Mouse (Mus musculus): Measurements from ENCODE around the gene Cdc26.

The Cdc26 gene

GRCm38 (mm10) chr4:62398956-62399355, 9.5 kb downstream of the Cdc26 start:
- no peak for DNase-seq (ENCODE audit: low read depth, low spot score)

- DNase-seq (ENCODE audit: low read depth, low spot score) = no peak
Measured at GRCm38 (mm10) chr4:62397616-62398365, 10.7 kb downstream of the Cdc26 start.

- no peak for DNase-seq (ENCODE audit: low read depth, low spot score)
Measured at GRCm38 (mm10) chr4:62395806-62396205, 12.6 kb downstream of the Cdc26 start.

- no peak for DNase-seq (ENCODE audit: low read depth, low spot score)
Measured at GRCm38 (mm10) chr4:62393459-62393858, 15.0 kb downstream of the Cdc26 start.

- no peak for DNase-seq (ENCODE audit: low read depth, low spot score)
Measured at GRCm38 (mm10) chr4:62391892-62392291, 16.6 kb downstream of the Cdc26 start.

- no peak for DNase-seq (ENCODE audit: low read depth, low spot score)
Measured at GRCm38 (mm10) chr4:62389592-62390512, 18.6 kb downstream of the Cdc26 start.

GRCm38 (mm10) chr4:62385439-62385838, 23.0 kb downstream of the Cdc26 start:
- no peak for DNase-seq (ENCODE audit: low read depth, low spot score)

- DNase-seq (ENCODE audit: low read depth, low spot score) = no peak
Measured at GRCm38 (mm10) chr4:62384159-62384558, 24.3 kb downstream of the Cdc26 start.

GRCm38 (mm10) chr4:62383752-62384151, 24.7 kb downstream of the Cdc26 start:
- no peak for DNase-seq (ENCODE audit: low read depth, low spot score)

- no peak for DNase-seq (ENCODE audit: low read depth, low spot score)
Measured at GRCm38 (mm10) chr4:62383207-62383606, 25.2 kb downstream of the Cdc26 start.

- DNase-seq (ENCODE audit: low read depth, low spot score) = no peak
Measured at GRCm38 (mm10) chr4:62379724-62380381, 28.6 kb downstream of the Cdc26 start.

- DNase-seq (ENCODE audit: low read depth, low spot score) = no peak
Measured at GRCm38 (mm10) chr4:62376123-62376522, 32.3 kb downstream of the Cdc26 start.

GRCm38 (mm10) chr4:62374342-62374741, 34.1 kb downstream of the Cdc26 start:
- no peak for DNase-seq (ENCODE audit: low read depth, low spot score)

GRCm38 (mm10) chr4:62373668-62374067, 34.8 kb downstream of the Cdc26 start:
- no peak for DNase-seq (ENCODE audit: low read depth, low spot score)

GRCm38 (mm10) chr4:62372818-62373520, 35.5 kb downstream of the Cdc26 start:
- DNase-seq (ENCODE audit: low read depth, low spot score) = no peak

- no peak for DNase-seq (ENCODE audit: low read depth, low spot score)
Measured at GRCm38 (mm10) chr4:62372410-62372809, 36.0 kb downstream of the Cdc26 start.

- no peak for DNase-seq (ENCODE audit: low read depth, low spot score)
Measured at GRCm38 (mm10) chr4:62369091-62369490, 39.4 kb downstream of the Cdc26 start.

GRCm38 (mm10) chr4:62367586-62367985, 40.9 kb downstream of the Cdc26 start:
- DNase-seq (ENCODE audit: low read depth, low spot score) = peak; percentile 7

- no peak for DNase-seq (ENCODE audit: low read depth, low spot score)
Measured at GRCm38 (mm10) chr4:62366291-62366690, 42.2 kb downstream of the Cdc26 start.

GRCm38 (mm10) chr4:62364299-62364698, 44.1 kb downstream of the Cdc26 start:
- no peak for DNase-seq (ENCODE audit: low read depth, low spot score)

- DNase-seq (ENCODE audit: low read depth, low spot score) = no peak
Measured at GRCm38 (mm10) chr4:62362437-62362836, 46.0 kb downstream of the Cdc26 start.
